Mouse (Mus musculus) retina, embryonic 14.5 days (tissue): ENCODE results near the gene Rnf208.
A peak's percentile ranks its signal among the peaks of the same experiment; 100 is the strongest.

Source experiments
- DNase-seq: peaks from one replicate; pipeline ENCODE4 v3.0.0-alpha.2; 2015; ENCODE audit warnings: low spot score

Gene Rnf208

GRCm38 (mm10) chr2:25224766-25225752, 17.0 kb upstream of the Rnf208 start:
- peak; percentile 99 for DNase-seq

GRCm38 (mm10) chr2:25225811-25226379, 16.2 kb upstream of the Rnf208 start:
- DNase-seq, result no peak

GRCm38 (mm10) chr2:25226864-25227263, 15.2 kb upstream of the Rnf208 start:
- no peak for DNase-seq

- DNase-seq, result no peak
These were observed 14.6 kb upstream of the Rnf208 start for GRCm38 (mm10) chr2:25227406-25227805.

GRCm38 (mm10) chr2:25228431-25228889, 13.6 kb upstream of the Rnf208 start:
- peak; percentile 93 for DNase-seq

GRCm38 (mm10) chr2:25228995-25229530, 13.0 kb upstream of the Rnf208 start:
- no peak for DNase-seq

GRCm38 (mm10) chr2:25229582-25229981, 12.5 kb upstream of the Rnf208 start:
- DNase-seq, result no peak

GRCm38 (mm10) chr2:25230581-25230980, 11.5 kb upstream of the Rnf208 start:
- DNase-seq, result no peak

GRCm38 (mm10) chr2:25231038-25231437, 11.0 kb upstream of the Rnf208 start:
- DNase-seq, result no peak

GRCm38 (mm10) chr2:25233421-25233820, 8.6 kb upstream of the Rnf208 start:
- DNase-seq, result no peak

- DNase-seq, result no peak
These were observed 8.0 kb upstream of the Rnf208 start, which contains the start of gene Slc34a3 for GRCm38 (mm10) chr2:25234050-25234449. TSS of gene Slc34a3 (minus strand) at chr2:25234364.

- DNase-seq, result no peak
These were observed 7.4 kb upstream of the Rnf208 start for GRCm38 (mm10) chr2:25234551-25235220.

- no peak for DNase-seq
These were observed 5.4 kb upstream of the Rnf208 start, which contains the start of gene Rnf224 for GRCm38 (mm10) chr2:25236614-25237013. TSS of gene Rnf224 (minus strand) at chr2:25236787.

GRCm38 (mm10) chr2:25237522-25237921, 4.5 kb upstream of the Rnf208 start:
- no peak for DNase-seq

GRCm38 (mm10) chr2:25238106-25238505, 3.9 kb upstream of the Rnf208 start:
- no peak for DNase-seq

- no peak for DNase-seq
These were observed 2.3 kb upstream of the Rnf208 start for GRCm38 (mm10) chr2:25239766-25240165.

- no peak for DNase-seq
These were observed 1.7 kb upstream of the Rnf208 start for GRCm38 (mm10) chr2:25240310-25240709.

GRCm38 (mm10) chr2:25240723-25241437, 1.2 kb upstream of the Rnf208 start:
- DNase-seq, result peak; percentile 82

GRCm38 (mm10) chr2:25241438-25241775, 648 bp upstream of the Rnf208 start:
- DNase-seq, result no peak

GRCm38 (mm10) chr2:25243342-25243741, 1.3 kb downstream of the Rnf208 start:
- DNase-seq, result no peak

GRCm38 (mm10) chr2:25244144-25244543, 2.1 kb downstream of the Rnf208 start:
- no peak for DNase-seq
